Mouse (Mus musculus) C2C12 (cell line): ENCODE measurements at regions not wholly inside any gene's neighbourhood (a gene's known extent, or its start where the extent isn't known, plus 50 kb on each side); places are given as distances from the start of the nearest gene placed in this dataset.

Experiments
- CEBPB ChIP-seq: IDR thresholded peaks from one replicate; pipeline ENCODE4 v1.6.1; 2011; ENCODE audit warnings: low read depth, mild to moderate bottlenecking, control low read depth, moderate library complexity
- CTCF ChIP-seq: IDR thresholded peaks from one replicate; pipeline ENCODE4 v1.5.1; 2011; ENCODE audit not compliant: control insufficient read depth, insufficient read depth, insufficient read length
- MAX ChIP-seq: IDR thresholded peaks from one replicate; pipeline ENCODE4 v1.6.1; 2011; ENCODE audit warnings: mild to moderate bottlenecking, control low read depth
- MYOD1 ChIP-seq: IDR thresholded peaks from one replicate; pipeline ENCODE4 v1.6.1; 2011; ENCODE audit warnings: low read depth; ENCODE audit not compliant: control insufficient read depth, insufficient read length
- USF1 ChIP-seq: IDR thresholded peaks from one replicate; pipeline ENCODE4 v1.6.1; 2011; ENCODE audit warnings: low read depth, mild to moderate bottlenecking, control low read depth, moderate library complexity

DNA sequence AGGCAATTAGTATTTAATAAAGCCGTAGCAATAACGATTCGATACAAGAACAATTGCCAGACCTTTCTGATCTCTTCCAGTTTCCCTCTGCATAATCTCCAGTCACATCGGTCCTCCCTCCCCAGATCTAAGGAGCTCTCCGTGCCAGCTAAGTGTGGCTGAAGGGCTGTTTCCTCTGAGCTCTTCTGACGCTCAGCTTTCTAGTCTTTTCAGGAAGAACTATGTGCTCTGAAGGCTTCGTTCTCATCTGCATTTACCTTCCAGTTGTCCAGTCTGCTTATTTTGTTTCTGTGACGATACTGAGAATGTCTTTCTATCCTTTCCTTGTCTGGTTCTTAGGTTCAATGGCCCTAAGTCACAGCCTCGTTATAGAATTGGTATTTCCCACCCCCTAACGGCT is 78.3 kb upstream of the Prickle1 start:
- TF ChIP-seq CTCF (no peak), CEBPB (no peak), MAX (no peak), MYOD1 (no peak), USF1 (no peak)
